Mouse (Mus musculus) kidney, postnatal 36 days (tissue): ENCODE data around the gene Slit2.

ENCODE experiments used
- DNase-seq, 2 experiments: peaks; one replicate each; pipeline ENCODE4 v3.0.0; 2021 to 2022; ENCODE audit warnings: mixed read lengths in 2 of 2

Gene Slit2

GRCm38 (mm10) chr5:48235270-48235669, 252.3 kb downstream of the Slit2 start:
- DNase-seq = no peak

GRCm38 (mm10) chr5:48240751-48241150, 257.8 kb downstream of the Slit2 start:
- peak; percentile 30 to 50 for DNase-seq

- peak; percentile 59 to 82 for DNase-seq
Observed at GRCm38 (mm10) chr5:48248327-48248726, 265.4 kb downstream of the Slit2 start.

- DNase-seq = no peak
Observed at GRCm38 (mm10) chr5:48277561-48277960, 294.6 kb downstream of the Slit2 start.

- DNase-seq = no peak
Observed at GRCm38 (mm10) chr5:48301186-48301585, 318.2 kb downstream of the Slit2 start.

- DNase-seq = no peak
Observed at GRCm38 (mm10) chr5:48315057-48315602, 332.2 kb downstream of the Slit2 start.

- no peak for DNase-seq
Observed at GRCm38 (mm10) chr5:48320597-48320996, 337.7 kb downstream of the Slit2 start.

- no peak for DNase-seq
Observed at GRCm38 (mm10) chr5:48326221-48326620, 343.3 kb downstream of the Slit2 start.

GRCm38 (mm10) chr5:48327652-48328051, 344.7 kb downstream of the Slit2 start, which contains the start of gene 5730480H06Rik:
TSS of gene 5730480H06Rik (plus strand) at chr5:48327952.
- no peak for DNase-seq

GRCm38 (mm10) chr5:48329751-48330150, 346.8 kb downstream of the Slit2 start:
- DNase-seq = no peak

GRCm38 (mm10) chr5:48330817-48331216, 347.9 kb downstream of the Slit2 start:
- DNase-seq = no peak

GRCm38 (mm10) chr5:48331441-48331840, 348.5 kb downstream of the Slit2 start:
- no peak for DNase-seq

GRCm38 (mm10) chr5:48333407-48333806, 350.5 kb downstream of the Slit2 start:
- DNase-seq = no peak

- DNase-seq = peak in 1 of 2 experiments; percentile 15
Observed at GRCm38 (mm10) chr5:48333884-48334513, 351.1 kb downstream of the Slit2 start.

- no peak for DNase-seq
Observed at GRCm38 (mm10) chr5:48340808-48341433, 358.0 kb downstream of the Slit2 start.

GRCm38 (mm10) chr5:48345095-48345982, 362.4 kb downstream of the Slit2 start:
- peak in 1 of 2 experiments; percentile 23 for DNase-seq

GRCm38 (mm10) chr5:48345983-48346648, 363.2 kb downstream of the Slit2 start:
- no peak for DNase-seq

- no peak for DNase-seq
Observed at GRCm38 (mm10) chr5:48349309-48349708, 366.4 kb downstream of the Slit2 start.
